Mouse (Mus musculus): ENCODE data around the gene Kcnh2. TPM values are rescaled to one million over a fixed set of nuclear protein-coding genes. Genes with fewer than 3 reads are reported as not detected.

Gene Kcnh2
- total RNA-seq, 2 experiments from 2014 or later, result 108 to 118 TPM

DNA sequence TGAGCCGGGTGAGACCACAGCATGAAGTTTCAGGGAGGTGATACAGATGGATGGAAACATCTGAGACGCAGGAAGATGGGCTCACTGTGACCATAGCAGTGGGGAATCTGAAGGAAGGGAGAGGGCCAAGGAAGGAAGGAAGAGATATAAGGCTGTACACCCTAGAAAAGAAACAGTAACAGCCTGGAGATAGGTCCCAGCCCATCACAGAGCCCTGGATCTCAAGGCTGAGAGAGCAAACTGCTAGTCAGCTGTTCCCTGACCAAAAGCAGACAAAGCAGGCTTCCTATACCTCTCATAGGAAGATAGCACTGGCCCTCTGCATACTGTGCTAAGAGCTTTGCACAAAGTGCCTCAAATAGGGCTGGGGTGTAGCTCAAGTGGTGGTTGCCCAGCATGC, 27.3 kb upstream of the Kcnh2 start:
- DNase-seq, result no peak

GRCm38 (mm10) chr5:24374666-24375328, 23.4 kb upstream of the Kcnh2 start:
- DNase-seq, result no peak

DNA sequence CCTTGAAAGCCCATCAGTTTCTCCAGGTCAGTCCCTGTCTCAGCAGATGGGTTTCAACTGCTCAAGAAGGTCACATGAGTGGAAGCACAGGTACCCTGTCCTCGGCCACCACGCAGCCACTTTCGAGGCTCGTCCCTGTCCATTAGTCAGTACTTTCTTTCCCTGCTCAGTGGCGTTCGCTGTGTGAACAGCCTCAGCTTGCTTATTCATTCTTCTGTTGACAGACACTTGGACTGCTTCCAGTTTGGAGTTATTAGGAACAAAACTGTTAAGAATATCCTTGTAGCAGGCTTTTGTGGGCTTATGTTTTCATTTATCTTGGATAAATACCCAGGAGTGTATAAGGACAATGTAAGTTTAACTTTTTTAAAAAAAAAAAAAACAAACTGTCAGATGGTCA, 22.8 kb upstream of the Kcnh2 start:
- DNase-seq, result peak; percentile 49

GRCm38 (mm10) chr5:24373807-24374206, 22.4 kb upstream of the Kcnh2 start:
- no peak for DNase-seq

- no peak for DNase-seq
Observed at GRCm38 (mm10) chr5:24369767-24370166, 18.4 kb upstream of the Kcnh2 start.

GRCm38 (mm10) chr5:24366426-24366825, 15.0 kb upstream of the Kcnh2 start:
- no peak for DNase-seq

GRCm38 (mm10) chr5:24365528-24365927, 14.1 kb upstream of the Kcnh2 start:
- DNase-seq, result peak; percentile 46

DNA sequence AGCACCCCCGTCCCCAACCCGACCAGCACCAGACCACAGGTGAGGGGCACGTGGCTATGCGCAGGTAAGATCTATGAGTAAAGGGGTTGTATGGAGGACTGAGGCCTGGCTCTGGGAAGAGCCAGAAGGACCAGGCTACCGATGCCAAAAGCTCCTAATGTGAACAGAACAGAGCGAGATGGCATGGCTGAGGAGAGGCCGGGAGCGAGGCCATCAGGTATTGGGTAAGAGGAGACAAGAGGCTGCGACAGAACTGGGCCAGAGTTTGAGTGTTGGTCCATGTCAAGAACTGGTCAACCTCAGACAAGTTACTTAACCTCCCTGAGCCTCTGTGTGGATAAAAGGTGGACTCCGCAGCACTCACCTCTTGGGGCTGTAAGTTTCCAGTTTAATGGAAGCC, 13.6 kb upstream of the Kcnh2 start:
- no peak for DNase-seq

- peak; percentile 77 for DNase-seq
Observed at GRCm38 (mm10) chr5:24364508-24364907, 13.1 kb upstream of the Kcnh2 start, which contains the start of gene Nos3. Gene Nos3, plus strand, starts transcription at chr5:24364810.

DNA sequence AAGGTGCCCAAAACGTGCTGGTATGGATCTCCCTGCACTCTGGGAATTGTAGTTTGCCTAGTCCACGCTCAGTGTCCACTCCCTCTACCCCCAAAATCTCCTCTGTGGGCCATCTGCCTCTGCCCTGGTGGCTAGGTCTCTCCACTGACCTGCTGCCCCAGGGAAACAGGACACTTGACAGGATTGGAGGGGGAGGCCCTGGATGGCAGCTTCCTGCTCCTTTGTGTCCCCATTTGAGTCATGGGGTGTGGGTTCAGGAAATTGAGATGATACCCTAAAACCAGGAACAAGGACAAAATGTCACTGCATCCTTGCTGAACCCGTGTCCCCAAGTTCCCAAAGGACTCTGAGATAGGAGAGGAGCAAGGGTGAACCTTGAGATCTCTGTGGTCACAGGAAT, 12.7 kb upstream of the Kcnh2 start:
- DNase-seq, result no peak

DNA sequence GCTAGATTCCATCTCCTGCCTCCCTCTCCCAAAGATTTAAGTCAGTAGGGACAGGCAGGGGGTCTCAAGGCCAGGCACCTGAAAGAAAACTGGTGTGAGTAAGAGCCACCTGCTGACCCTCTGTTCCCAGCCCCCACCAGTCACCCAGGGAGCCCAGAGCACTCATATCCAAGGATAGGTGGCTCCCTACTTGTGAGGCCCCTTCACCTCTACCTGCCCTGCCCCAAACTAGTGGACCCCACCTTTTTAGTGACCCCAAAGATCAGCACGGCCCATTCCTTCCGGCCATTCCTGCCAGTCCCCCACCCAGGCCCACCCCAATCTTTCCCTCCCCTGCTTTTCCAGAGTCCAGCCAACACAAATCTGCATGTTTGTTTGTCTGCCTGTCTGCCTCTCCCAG, 12.1 kb upstream of the Kcnh2 start:
- DNase-seq, result no peak

GRCm38 (mm10) chr5:24360792-24361454, 9.5 kb upstream of the Kcnh2 start:
- peak; percentile 92 for DNase-seq

DNA sequence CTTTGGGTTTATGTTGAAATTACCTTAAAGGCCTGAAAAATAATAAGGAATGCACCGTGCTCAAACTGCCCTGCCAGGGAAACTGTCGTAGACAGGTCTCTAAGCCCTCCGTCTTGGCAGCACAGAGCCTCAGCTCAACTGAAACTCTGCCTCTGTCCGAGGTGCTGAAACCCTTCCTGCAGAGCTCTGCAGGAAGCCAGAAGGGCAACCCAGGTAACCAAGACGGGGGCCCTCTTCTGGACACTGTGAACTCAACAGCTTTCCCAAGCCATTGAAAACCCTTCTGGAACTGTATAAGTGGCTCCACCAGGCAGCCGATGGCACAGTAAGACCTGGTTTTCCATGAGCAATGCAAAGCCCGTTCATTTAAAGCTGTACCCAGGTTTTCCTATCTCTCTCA, 6.1 kb upstream of the Kcnh2 start:
- peak; percentile 89 for DNase-seq

DNA sequence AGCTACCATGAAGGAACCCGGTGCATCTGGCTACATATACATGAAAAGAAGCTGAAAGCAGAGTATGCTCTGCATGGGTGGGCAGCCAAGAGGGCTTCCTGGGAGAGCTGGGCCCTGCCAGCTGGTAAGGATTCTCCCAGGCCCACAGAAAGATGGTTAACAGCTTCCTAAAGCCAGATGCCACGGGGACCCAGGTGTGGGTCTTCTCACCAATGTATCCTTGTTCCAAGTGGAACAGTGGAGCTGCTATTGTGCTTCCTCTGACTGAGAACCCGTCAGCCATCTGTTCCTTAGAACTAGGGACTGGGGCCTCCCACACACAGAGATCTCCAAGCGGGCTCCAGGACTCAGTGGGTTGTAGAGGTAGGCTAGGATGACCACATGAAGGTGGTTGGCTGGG, 5.4 kb upstream of the Kcnh2 start:
- no peak for DNase-seq

DNA sequence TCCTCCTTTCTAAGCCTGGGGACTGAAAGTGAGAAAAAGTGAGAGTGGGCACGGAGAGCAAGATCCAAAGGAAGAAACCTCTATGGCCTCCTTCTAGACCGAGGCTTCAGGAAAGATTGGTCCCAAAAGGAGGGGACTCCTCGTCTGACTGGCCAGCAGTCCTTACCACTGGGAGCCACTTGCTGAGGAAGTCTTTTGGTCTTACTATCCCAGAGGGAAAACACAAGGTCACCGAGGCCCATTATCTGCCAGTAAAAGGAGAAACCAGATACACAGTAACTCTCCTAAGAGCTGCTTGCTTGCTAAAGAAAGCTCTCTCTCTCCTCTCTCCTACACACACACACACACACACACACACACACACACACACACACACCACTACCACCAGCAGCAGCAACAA, 1.9 kb upstream of the Kcnh2 start:
- no peak for DNase-seq

- DNase-seq, result peak; percentile 88
Observed at GRCm38 (mm10) chr5:24352251-24352859, 951 bp upstream of the Kcnh2 start.

- peak; percentile 93 for DNase-seq
Observed at GRCm38 (mm10) chr5:24351701-24352171, 332 bp upstream of the Kcnh2 start.

DNA sequence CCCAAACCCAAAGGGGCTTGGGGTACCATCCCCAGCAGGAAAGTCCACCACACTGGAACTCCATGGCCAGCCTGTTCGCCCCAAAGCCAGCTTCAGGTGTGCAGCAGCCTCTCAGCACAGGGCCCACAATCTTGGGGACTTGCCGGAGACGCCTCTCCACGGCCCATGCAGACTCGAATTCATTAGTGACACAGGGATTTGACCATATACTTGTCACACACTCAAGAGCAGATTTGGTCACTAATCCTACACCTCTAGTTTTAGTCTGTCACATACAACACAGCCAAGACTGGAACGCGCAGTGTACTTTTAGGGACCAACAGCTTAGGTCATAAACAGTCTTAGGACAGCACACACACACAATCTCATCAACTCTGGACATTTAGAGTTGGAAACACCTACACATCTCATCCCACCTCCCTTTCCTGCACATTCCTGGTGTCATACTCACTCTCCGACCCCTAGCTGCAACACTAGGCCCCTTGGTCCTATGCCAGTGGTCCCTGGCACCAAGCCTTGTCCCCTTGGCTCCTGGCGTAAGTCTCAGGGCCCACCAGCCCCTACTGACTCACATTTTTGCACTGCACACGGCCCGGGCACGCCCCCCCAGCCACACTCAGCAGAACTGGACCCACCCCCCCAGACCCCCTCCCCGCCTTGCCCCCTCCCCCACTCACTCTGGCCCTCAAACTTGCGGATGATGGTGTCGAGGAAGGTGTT, 713 bp downstream of the Kcnh2 start:
- DNase-seq, result peak; percentile 76

DNA sequence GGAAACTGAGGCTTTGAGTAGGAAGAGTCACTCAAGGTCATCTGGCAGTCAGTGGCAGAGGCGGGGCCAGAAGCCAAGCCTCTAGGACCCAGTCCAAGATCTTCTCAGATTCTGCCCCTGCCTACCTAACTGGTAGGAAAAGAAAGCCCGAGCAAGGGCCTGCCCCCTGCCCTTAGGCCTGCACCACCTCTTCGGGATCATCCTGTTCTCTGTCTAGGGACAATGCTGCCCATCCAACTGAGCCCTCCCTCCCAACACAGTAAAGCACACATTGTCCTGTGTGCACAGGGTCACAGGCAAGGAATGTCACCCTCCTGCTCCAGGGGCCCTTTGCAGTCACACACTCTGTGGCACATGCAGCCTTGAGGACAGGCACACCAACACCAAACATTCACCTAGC, 1.3 kb downstream of the Kcnh2 start:
- peak; percentile 35 for DNase-seq

DNA sequence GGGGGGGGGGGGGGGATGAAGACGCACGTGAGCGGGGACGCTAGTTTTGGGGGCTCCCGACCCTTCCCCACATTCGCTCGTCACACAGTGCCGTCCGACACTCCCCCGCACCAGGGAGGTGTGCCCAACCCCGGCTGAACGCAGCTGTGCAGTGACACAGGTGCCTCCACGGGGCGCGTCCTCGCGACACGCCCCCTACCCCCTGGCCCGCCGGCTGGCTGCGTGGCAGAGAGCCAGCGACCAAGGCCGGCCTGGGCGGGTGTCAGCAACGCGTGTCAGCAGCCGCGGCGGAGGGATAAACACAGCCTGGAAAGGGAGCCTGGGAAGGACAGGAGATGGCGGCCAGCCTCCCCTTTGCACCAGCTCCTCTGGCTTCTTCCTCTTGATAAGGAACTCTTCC, 2.9 kb downstream of the Kcnh2 start:
- DNase-seq, result peak; percentile 80

GRCm38 (mm10) chr5:24348128-24348527, 3.3 kb downstream of the Kcnh2 start:
- DNase-seq, result peak; percentile 77

DNA sequence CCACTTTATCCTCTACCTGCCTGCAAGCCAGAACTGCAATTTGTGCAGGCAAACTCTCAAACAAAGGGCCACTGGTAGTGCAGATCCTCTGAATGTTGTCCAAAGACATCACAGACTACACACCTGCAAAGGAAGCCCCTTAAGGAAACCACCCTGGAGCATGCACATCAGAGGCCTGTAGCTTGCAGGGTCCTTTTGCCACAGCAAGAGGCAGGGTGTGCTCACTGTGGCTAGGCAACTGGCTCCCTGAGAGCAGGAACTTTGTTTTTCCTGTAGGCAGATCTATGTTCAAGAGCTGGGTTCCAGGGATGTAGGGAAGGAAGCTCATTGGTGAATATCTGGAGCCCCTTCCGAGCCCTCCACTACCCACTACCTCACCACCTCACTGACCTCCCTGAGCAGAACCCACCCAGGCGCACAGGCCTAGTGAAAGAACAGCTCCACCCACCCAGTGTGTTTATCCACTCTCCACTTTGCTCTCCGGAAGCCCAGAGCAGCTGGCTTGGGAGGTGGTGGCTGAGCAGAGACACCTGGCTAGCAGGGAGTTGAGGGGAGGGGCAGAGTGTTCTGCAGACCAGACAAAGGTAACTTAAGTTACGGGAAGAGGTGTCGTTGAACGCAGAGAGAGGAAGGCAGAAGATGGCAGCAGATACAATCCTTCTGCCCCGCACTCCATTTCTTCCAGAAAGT, 4.1 kb downstream of the Kcnh2 start:
- no peak for DNase-seq

Data from heart, postnatal 4 days (tissue).